Mouse (Mus musculus) olfactory bulb, adult 2 months (tissue): ENCODE data around the gene Bbs7.
"Not testable (repeated sequence)": the region's sequence is repeated elsewhere in the genome, so short reads cannot be mapped to it uniquely, and the experiment has no call there.

ENCODE experiments used
- CTCF ChIP-seq: fragments of 200-500 bp; IDR thresholded peaks from 2 replicates; pipeline ENCODE4 v1.5.1; 2012; ENCODE audit warnings: low read depth, mild to moderate bottlenecking, low read length, moderate library complexity; ENCODE audit not compliant: insufficient read depth
- POLR2A ChIP-seq: fragments of 200-500 bp; IDR thresholded peaks from 2 replicates; pipeline ENCODE4 v1.6.1; 2012; ENCODE audit warnings: mild to moderate bottlenecking, low read depth, low read length, moderate library complexity; ENCODE audit not compliant: insufficient read depth

DNA sequence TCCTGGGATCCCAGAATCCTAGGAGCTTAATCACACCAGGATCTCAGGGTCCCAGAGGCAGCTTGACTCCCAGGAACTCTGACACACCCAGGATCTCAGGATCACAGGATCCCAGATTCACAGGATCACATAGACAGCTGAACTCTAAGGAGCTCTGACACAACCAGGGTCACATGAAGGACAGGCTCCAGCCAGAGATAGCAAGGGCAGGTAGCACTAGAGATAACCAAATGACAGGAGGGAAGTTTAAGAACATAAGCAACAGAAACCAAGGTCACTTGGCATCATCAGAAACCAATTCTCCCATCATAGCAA is 31.9 kb upstream of the Bbs7 start:
- not testable (repeated sequence) for TF ChIP-seq CTCF, POLR2A
